Mouse (Mus musculus): Measurements from ENCODE around the gene Irgc1. TPM values are rescaled to one million over a fixed set of nuclear protein-coding genes. Genes with fewer than 3 reads are reported as not detected.

Irgc1 gene
- total and polyA plus RNA-seq, 3 experiments = 0.09 to 2.0 (median 0.33) TPM

DNA sequence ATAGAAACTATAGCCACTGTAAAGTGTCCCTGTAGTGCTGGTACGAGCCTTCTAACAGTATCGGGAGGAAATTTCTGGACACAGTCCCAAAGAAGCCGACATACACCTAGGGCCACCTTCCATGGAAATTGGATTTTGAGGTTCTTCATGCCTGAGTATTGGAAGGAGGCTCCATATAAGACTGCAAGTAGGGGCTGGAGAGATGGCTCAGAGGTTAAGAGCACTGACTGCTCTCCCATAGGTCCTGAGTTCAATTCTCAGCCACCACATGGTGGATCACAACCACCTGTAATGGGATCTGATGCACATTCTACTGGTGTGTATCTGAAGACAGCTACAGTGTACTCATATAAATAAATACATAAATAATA is 52.0 kb downstream of the Irgc1 start:
- Histone ChIP-seq H3K4me3 (ENCODE audit: low read depth, low read length) (peak overlapping the region; percentile 73), H3K9me3 (replicated peaks) (peaks cover 5% of the 10 kb centered on the region; the same call in 1 of the 2 replicates), H3K36me3 (replicated peaks) (peaks cover 54% of the 10 kb centered on the region), H3K4me1 (ENCODE audit: insufficient read depth, low read depth, low read length) (peaks cover 55% of the 10 kb centered on the region), H3K27me3 (ENCODE audit: insufficient read depth, low read length) (no peaks in the 10 kb centered on the region)
- no peak for TF ChIP-seq CTCF (IDR thresholded peaks at IDR 0.05; ENCODE audit: low read depth, low read length)
- TF ChIP-seq TAL1 (conservative IDR thresholded peaks at IDR 0.05; ENCODE audit: low read depth, low read length) = no peak
- no peak for TF ChIP-seq GATA1 (IDR thresholded peaks at IDR 0.05; ENCODE audit: borderline replicate concordance, low read length)
- no peak for TF ChIP-seq GATA2 (IDR thresholded peaks at IDR 0.05; ENCODE audit: borderline replicate concordance, low read depth, low read length)
- no peak for TF ChIP-seq POLR2AphosphoS5 (IDR thresholded peaks at IDR 0.05; ENCODE audit: insufficient replicate concordance, low read depth, low read length)
- DNase-seq (ENCODE audit: low spot score) (no peak), ATAC-seq (ENCODE audit: extremely low read depth, insufficient number of reproducible peaks, low FRiP score, poor library complexity, severe bottlenecking) (no peak)

DNA sequence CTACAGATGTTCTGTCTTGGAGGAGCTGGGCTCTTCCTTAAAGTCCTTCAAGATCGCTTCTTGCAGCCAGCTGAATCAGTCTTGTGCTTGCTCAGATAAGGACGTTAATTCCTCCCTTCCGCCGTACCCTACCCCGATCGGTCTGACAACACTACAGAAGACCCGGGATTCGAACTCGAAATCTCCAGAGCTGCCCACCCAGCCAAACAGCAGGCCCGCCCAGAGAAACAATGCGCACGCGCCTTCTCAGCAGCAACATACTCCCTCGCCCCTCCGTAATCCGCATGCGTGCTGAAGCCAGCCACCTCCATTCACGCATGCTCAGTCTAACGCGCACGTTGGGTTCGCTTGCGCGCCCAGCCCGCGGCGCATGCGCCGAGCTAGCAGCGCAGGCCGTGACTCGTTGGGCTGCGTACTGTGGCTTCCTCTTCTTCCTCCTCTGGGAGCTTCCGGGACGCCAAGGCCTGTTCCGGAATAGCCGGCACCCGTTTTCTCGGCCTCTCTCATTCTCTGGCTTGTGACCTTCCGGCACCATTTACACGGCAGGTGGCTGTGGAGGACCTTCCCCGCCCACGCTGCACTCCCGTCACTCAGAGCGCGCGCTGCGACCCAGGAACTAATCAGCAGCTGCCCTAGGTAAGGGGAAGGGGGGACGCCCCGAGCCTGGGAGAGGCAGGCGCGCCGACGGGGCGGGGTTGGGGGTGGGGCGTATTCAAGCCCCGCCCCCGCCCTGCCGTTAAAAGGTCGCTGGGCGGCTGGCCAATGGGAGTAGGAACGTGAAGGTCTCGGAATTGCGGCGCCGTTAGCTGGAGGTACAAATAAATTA is 52.6 kb downstream of the Irgc1 start, which contains the start of gene Smg9:
Gene Smg9, plus strand, starts transcription at position 364 of the 826 bp plus-strand sequence.
- peaks cover 5% of the 10 kb centered on the region; the same call in 1 of the 2 replicates for H3K9me3 ChIP-seq (replicated peaks)
- ATAC-seq (ENCODE audit: extremely low read depth, insufficient number of reproducible peaks, low FRiP score, poor library complexity, severe bottlenecking) = peak; percentile 64
- H3K4me3 ChIP-seq (ENCODE audit: low read depth, low read length) = peak within 1 kb of the TSS; percentile 73
- peaks cover 61% of the 10 kb centered on the region for H3K4me1 ChIP-seq (ENCODE audit: insufficient read depth, low read depth, low read length)
- H3K27me3 ChIP-seq (ENCODE audit: insufficient read depth, low read length) = no peaks in the 10 kb centered on the region
- no peak for TF ChIP-seq GATA1 (IDR thresholded peaks at IDR 0.05; ENCODE audit: borderline replicate concordance, low read length)
- TF ChIP-seq POLR2AphosphoS5 (IDR thresholded peaks at IDR 0.05; ENCODE audit: insufficient replicate concordance, low read depth, low read length) = no peak
- TF ChIP-seq CTCF (IDR thresholded peaks at IDR 0.05; ENCODE audit: low read depth, low read length) = no peak
- TF ChIP-seq TAL1 (conservative IDR thresholded peaks at IDR 0.05; ENCODE audit: low read depth, low read length) = no peak
- no peak for TF ChIP-seq GATA2 (IDR thresholded peaks at IDR 0.05; ENCODE audit: borderline replicate concordance, low read depth, low read length)
- H3K36me3 ChIP-seq (replicated peaks) = peaks cover 49% of the 10 kb centered on the region
- DNase-seq (ENCODE audit: low spot score) = peak; percentile 89

DNA sequence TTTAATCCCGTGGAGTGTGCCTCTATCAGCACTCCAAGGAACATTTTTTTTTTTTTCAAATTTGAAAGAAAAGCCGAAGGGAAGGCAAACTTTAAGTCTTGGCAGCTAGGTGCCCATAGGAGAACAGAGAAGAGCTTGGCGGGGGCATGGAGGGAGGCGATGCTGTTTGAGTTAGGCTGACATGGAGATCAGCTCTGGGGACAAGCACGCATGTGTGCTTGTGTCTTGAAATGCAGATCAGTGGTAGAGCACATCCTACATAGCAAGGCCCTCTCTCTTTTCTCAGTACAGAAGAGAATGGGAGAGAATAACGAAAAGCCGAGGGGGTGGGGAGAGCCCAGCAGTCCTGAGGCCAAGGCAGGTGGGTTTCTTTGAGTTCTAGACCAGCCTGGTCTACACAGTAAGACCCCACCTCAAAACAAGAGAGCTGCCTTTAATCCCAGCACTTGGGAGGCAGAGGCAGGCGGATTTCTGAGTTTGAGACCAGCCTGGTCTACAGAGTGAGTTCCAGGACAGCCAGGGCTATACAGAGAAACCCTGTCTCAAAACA is 53.7 kb downstream of the Irgc1 start:
- ATAC-seq (ENCODE audit: extremely low read depth, insufficient number of reproducible peaks, low FRiP score, poor library complexity, severe bottlenecking) = no peak
- Histone ChIP-seq H3K9me3 (replicated peaks) (peaks cover 5% of the 10 kb centered on the region; the same call in 1 of the 2 replicates), H3K4me3 (ENCODE audit: low read depth, low read length) (peak overlapping the region; percentile 73; the same call in 1 of the 2 replicates), H3K27me3 (ENCODE audit: insufficient read depth, low read length) (no peaks in the 10 kb centered on the region), H3K36me3 (replicated peaks) (peaks cover 42% of the 10 kb centered on the region), H3K4me1 (ENCODE audit: insufficient read depth, low read depth, low read length) (peaks cover 69% of the 10 kb centered on the region)
- no peak for DNase-seq (ENCODE audit: low spot score)
- no peak for TF ChIP-seq POLR2AphosphoS5 (IDR thresholded peaks at IDR 0.05; ENCODE audit: insufficient replicate concordance, low read depth, low read length)
- no peak for TF ChIP-seq GATA2 (IDR thresholded peaks at IDR 0.05; ENCODE audit: borderline replicate concordance, low read depth, low read length)
- TF ChIP-seq CTCF (IDR thresholded peaks at IDR 0.05; ENCODE audit: low read depth, low read length) = no peak
- no peak for TF ChIP-seq GATA1 (IDR thresholded peaks at IDR 0.05; ENCODE audit: borderline replicate concordance, low read length)
- no peak for TF ChIP-seq TAL1 (conservative IDR thresholded peaks at IDR 0.05; ENCODE audit: low read depth, low read length)

DNA sequence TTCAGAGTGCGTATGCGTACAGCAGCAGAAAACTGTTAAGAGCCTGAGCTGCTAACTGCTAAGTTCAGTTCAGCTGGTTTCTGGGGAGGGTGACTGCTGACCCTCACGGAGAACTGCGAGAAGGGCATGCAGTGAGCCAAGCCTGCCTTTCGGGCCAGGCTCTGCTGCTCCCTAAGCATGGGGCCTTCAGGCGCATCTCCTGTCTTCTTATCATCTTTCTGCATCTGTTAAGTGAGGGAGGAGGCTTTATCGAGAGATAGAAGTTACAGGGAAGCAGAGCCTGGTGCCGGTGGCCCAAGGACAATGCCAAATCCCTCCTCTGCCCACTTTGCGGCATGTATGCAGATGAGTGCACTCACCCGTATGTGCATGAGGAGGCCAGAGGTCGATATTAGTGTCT is 55.3 kb downstream of the Irgc1 start:
- peaks cover 32% of the 10 kb centered on the region for H3K36me3 ChIP-seq (replicated peaks)
- H3K4me1 ChIP-seq (ENCODE audit: insufficient read depth, low read depth, low read length) = peaks cover 74% of the 10 kb centered on the region
- no peaks in the 10 kb centered on the region for H3K9me3 ChIP-seq (replicated peaks)
- DNase-seq (ENCODE audit: low spot score) = peak; percentile 30
- TF ChIP-seq GATA1 (IDR thresholded peaks at IDR 0.05; ENCODE audit: borderline replicate concordance, low read length) (no peak), TAL1 (conservative IDR thresholded peaks at IDR 0.05; ENCODE audit: low read depth, low read length) (peak; percentile 65)
- H3K4me3 ChIP-seq (ENCODE audit: low read depth, low read length) = peak overlapping the region; percentile 50; the same call in 1 of the 2 replicates
- peak; percentile 38 for ATAC-seq (ENCODE audit: extremely low read depth, insufficient number of reproducible peaks, low FRiP score, poor library complexity, severe bottlenecking)
- H3K27me3 ChIP-seq (ENCODE audit: insufficient read depth, low read length) = no peaks in the 10 kb centered on the region

DNA sequence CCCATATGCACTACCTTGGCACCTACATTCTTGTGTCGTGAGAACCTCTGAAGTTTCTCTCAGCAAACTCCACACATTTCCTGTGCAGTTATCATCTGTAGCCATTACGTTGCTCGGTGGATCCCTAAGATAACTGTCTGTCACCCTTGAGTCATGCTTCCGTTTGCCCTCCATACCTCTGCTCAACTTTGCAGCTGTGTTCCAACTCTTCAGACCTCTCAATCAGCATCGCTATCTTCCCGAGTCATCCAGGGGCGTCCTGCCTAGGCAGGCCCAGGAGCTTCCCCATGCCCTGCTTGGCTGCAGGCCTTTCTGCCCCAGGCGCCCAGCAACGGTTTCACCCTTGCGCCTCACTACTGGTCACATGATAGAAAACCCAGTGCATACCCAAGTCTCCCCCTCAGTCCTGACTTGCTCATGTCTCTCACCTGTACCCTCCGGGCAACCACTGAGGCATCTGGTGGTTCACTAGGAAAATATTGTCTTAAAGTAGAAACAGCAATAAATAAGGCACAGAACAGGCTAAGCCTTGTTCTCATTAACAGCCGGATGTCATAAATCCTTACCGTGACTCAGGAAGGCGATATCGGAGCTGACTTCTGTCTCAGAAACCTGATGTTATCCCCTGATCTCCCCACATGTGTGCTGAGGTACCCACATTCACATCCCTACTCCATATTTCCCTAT is 57.5 kb downstream of the Irgc1 start:
- Histone ChIP-seq H3K36me3 (replicated peaks) (peaks cover 23% of the 10 kb centered on the region), H3K27me3 (ENCODE audit: insufficient read depth, low read length) (no peaks in the 10 kb centered on the region), H3K4me1 (ENCODE audit: insufficient read depth, low read depth, low read length) (peaks cover 82% of the 10 kb centered on the region), H3K9me3 (replicated peaks) (no peaks in the 10 kb centered on the region), H3K4me3 (ENCODE audit: low read depth, low read length) (peak overlapping the region; percentile 58; the same call in 1 of the 2 replicates)
- ATAC-seq (ENCODE audit: extremely low read depth, insufficient number of reproducible peaks, low FRiP score, poor library complexity, severe bottlenecking) = peak; percentile 70
- TF ChIP-seq GATA2 (IDR thresholded peaks at IDR 0.05; ENCODE audit: borderline replicate concordance, low read depth, low read length) (no peak), GATA1 (IDR thresholded peaks at IDR 0.05; ENCODE audit: borderline replicate concordance, low read length) (no peak), TAL1 (conservative IDR thresholded peaks at IDR 0.05; ENCODE audit: low read depth, low read length) (no peak; the same call in 1 of the 2 replicates), CTCF (IDR thresholded peaks at IDR 0.05; ENCODE audit: low read depth, low read length) (no peak), POLR2AphosphoS5 (IDR thresholded peaks at IDR 0.05; ENCODE audit: insufficient replicate concordance, low read depth, low read length) (no peak)
- peak; percentile 60 for DNase-seq (ENCODE audit: low spot score)

DNA sequence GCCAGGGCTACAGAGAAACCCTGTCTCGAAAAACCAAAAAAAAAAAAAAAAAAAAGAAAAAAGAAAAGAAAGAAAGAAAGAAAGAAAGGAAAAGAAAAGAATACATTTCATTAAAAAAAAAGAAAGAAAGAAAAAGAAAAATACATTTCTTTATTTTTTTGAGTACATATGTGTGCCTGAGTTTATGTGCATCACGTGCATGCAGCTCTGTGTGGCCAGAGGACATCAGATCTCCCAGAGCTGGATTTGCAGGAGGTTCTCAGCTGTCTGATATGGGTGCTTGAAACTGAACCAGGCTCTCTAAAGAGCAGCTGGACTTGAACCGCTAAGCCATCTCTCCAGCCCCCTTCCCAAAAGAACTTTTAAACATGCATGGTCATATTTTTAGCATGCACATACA is 58.0 kb downstream of the Irgc1 start:
- ATAC-seq (ENCODE audit: extremely low read depth, insufficient number of reproducible peaks, low FRiP score, poor library complexity, severe bottlenecking) (no peak; the same call in 1 of the 2 replicates), DNase-seq (ENCODE audit: low spot score) (no peak)
- H3K9me3 ChIP-seq (replicated peaks) = no peaks in the 10 kb centered on the region
- H3K4me1 ChIP-seq (ENCODE audit: insufficient read depth, low read depth, low read length) = peaks cover 85% of the 10 kb centered on the region
- no peak for TF ChIP-seq GATA2 (IDR thresholded peaks at IDR 0.05; ENCODE audit: borderline replicate concordance, low read depth, low read length)
- TF ChIP-seq CTCF (IDR thresholded peaks at IDR 0.05; ENCODE audit: low read depth, low read length) = no peak
- no peak for TF ChIP-seq TAL1 (conservative IDR thresholded peaks at IDR 0.05; ENCODE audit: low read depth, low read length)
- no peak for TF ChIP-seq GATA1 (IDR thresholded peaks at IDR 0.05; ENCODE audit: borderline replicate concordance, low read length)
- TF ChIP-seq POLR2AphosphoS5 (IDR thresholded peaks at IDR 0.05; ENCODE audit: insufficient replicate concordance, low read depth, low read length) = no peak
- no peak overlapping the region; the same call in 1 of the 2 replicates for H3K4me3 ChIP-seq (ENCODE audit: low read depth, low read length)
- no peaks in the 10 kb centered on the region for H3K27me3 ChIP-seq (ENCODE audit: insufficient read depth, low read length)
- H3K36me3 ChIP-seq (replicated peaks) = peaks cover 26% of the 10 kb centered on the region
